Mouse (Mus musculus): Measurements from ENCODE around the gene Hist1h3f. TPM values are rescaled to one million over a fixed set of nuclear protein-coding genes. Genes with fewer than 3 reads are reported as not detected.
"Not testable (repeated sequence)": the region's sequence is repeated elsewhere in the genome, so short reads cannot be mapped to it uniquely, and the experiment has no call there.

Gene Hist1h3f
- polyA plus RNA-seq, 1 experiment from 2014 or later = 0.90 TPM

- WGBS = under 1% methylated on average over 18 of the region's 18 CpGs
- peak; percentile 63 for ATAC-seq (ENCODE audit: insufficient read depth, low FRiP score)
Measured at GRCm38 (mm10) chr13:23575271-23575851, 31.5 kb downstream of the Hist1h3f start, which contains the start of gene Hist1h3d. Hist1h3d (plus strand) TSS chr13:23575763.

GRCm38 (mm10) chr13:23575864-23576313, 32.0 kb downstream of the Hist1h3f start:
- H3K36me3 ChIP-seq (ENCODE audit: control insufficient read depth, insufficient read depth, low read length); ATAC-seq (ENCODE audit: insufficient read depth, low FRiP score); H3K27me3 ChIP-seq (ENCODE audit: control insufficient read depth, insufficient read depth, low read length); H3K9me3 ChIP-seq (replicated peaks; ENCODE audit: control insufficient read depth, low read length): not testable (repeated sequence)
- peak overlapping the region; percentile 64 for H3K9ac ChIP-seq (ENCODE audit: low read length)
- H3K4me3 ChIP-seq (replicated peaks; ENCODE audit: low read length) = peak overlapping the region; percentile 52
- H3K4me2 ChIP-seq (ENCODE audit: low read depth, low read length) = peak overlapping the region; percentile 78
- 0% methylated on average over 8 of the region's 40 CpGs for WGBS
- H3K4me1 ChIP-seq (ENCODE audit: control insufficient read depth, insufficient read depth, low read length) = peaks cover 30% of the 10 kb centered on the region
- H3K27ac ChIP-seq (ENCODE audit: low read length) = peak overlapping the region; percentile 90

More at GRCm38 (mm10) chr13:23575271-23575851, 31.5 kb downstream of the Hist1h3f start, which contains the start of gene Hist1h3d:
- Histone ChIP-seq H3K4me3 (replicated peaks; ENCODE audit: low read length) (peak within 1 kb of the TSS; percentile 52), H3K27me3 (ENCODE audit: control insufficient read depth, insufficient read depth, low read length) (no peaks in the 10 kb centered on the region), H3K9ac (ENCODE audit: low read length) (peak within 1 kb of the TSS; percentile 64), H3K4me1 (ENCODE audit: control insufficient read depth, insufficient read depth, low read length) (peaks cover 28% of the 10 kb centered on the region), H3K27ac (ENCODE audit: low read length) (peak within 1 kb of the TSS; percentile 90), H3K36me3 (ENCODE audit: control insufficient read depth, insufficient read depth, low read length) (no peaks in the 10 kb centered on the region), H3K4me2 (ENCODE audit: low read depth, low read length) (peak within 1 kb of the TSS; percentile 78), H3K9me3 (replicated peaks; ENCODE audit: control insufficient read depth, low read length) (no peaks in the 10 kb centered on the region)

GRCm38 (mm10) chr13:23576351-23576881, 32.6 kb downstream of the Hist1h3f start:
- Histone ChIP-seq H3K4me1 (ENCODE audit: control insufficient read depth, insufficient read depth, low read length) (peaks cover 32% of the 10 kb centered on the region), H3K4me2 (ENCODE audit: low read depth, low read length) (peak overlapping the region; percentile 78), H3K4me3 (replicated peaks; ENCODE audit: low read length) (peak overlapping the region; percentile 52), H3K9ac (ENCODE audit: low read length) (peak overlapping the region; percentile 64), H3K27me3 (ENCODE audit: control insufficient read depth, insufficient read depth, low read length) (no peaks in the 10 kb centered on the region), H3K36me3 (ENCODE audit: control insufficient read depth, insufficient read depth, low read length) (no peaks in the 10 kb centered on the region), H3K27ac (ENCODE audit: low read length) (peak overlapping the region; percentile 90), H3K9me3 (replicated peaks; ENCODE audit: control insufficient read depth, low read length) (no peaks in the 10 kb centered on the region)
- 8% methylated on average over 7 of the region's 7 CpGs for WGBS
- no peak for ATAC-seq (ENCODE audit: insufficient read depth, low FRiP score)

- H3K4me1 ChIP-seq (ENCODE audit: control insufficient read depth, insufficient read depth, low read length) = peaks cover 32% of the 10 kb centered on the region
- H3K9ac ChIP-seq (ENCODE audit: low read length) = peak overlapping the region; percentile 64
- peak overlapping the region; percentile 52 for H3K4me3 ChIP-seq (replicated peaks; ENCODE audit: low read length)
- 24% methylated on average over 6 of the region's 6 CpGs for WGBS
- H3K27ac ChIP-seq (ENCODE audit: low read length) = peak overlapping the region; percentile 90
- ATAC-seq (ENCODE audit: insufficient read depth, low FRiP score) = no peak
- no peaks in the 10 kb centered on the region for H3K9me3 ChIP-seq (replicated peaks; ENCODE audit: control insufficient read depth, low read length)
- no peaks in the 10 kb centered on the region for H3K27me3 ChIP-seq (ENCODE audit: control insufficient read depth, insufficient read depth, low read length)
- H3K36me3 ChIP-seq (ENCODE audit: control insufficient read depth, insufficient read depth, low read length) = no peaks in the 10 kb centered on the region
- H3K4me2 ChIP-seq (ENCODE audit: low read depth, low read length) = peak overlapping the region; percentile 78
Measured at GRCm38 (mm10) chr13:23576906-23577639, 33.2 kb downstream of the Hist1h3f start.

GRCm38 (mm10) chr13:23577835-23578234, 34.0 kb downstream of the Hist1h3f start:
- H3K27ac ChIP-seq (ENCODE audit: low read length) = no peak overlapping the region
- no peaks in the 10 kb centered on the region for H3K9me3 ChIP-seq (replicated peaks; ENCODE audit: control insufficient read depth, low read length)
- peaks cover 33% of the 10 kb centered on the region for H3K4me1 ChIP-seq (ENCODE audit: control insufficient read depth, insufficient read depth, low read length)
- H3K9ac ChIP-seq (ENCODE audit: low read length) = no peak overlapping the region
- no peak overlapping the region for H3K4me2 ChIP-seq (ENCODE audit: low read depth, low read length)
- ATAC-seq (ENCODE audit: insufficient read depth, low FRiP score) = no peak
- H3K36me3 ChIP-seq (ENCODE audit: control insufficient read depth, insufficient read depth, low read length) = no peaks in the 10 kb centered on the region
- 96% methylated on average over 1 of the region's 1 CpGs for WGBS
- no peak overlapping the region for H3K4me3 ChIP-seq (replicated peaks; ENCODE audit: low read length)
- no peaks in the 10 kb centered on the region for H3K27me3 ChIP-seq (ENCODE audit: control insufficient read depth, insufficient read depth, low read length)

- H3K4me2 ChIP-seq (ENCODE audit: low read depth, low read length) = peak within 1 kb of the TSS; percentile 83
- no peaks in the 10 kb centered on the region for H3K9me3 ChIP-seq (replicated peaks; ENCODE audit: control insufficient read depth, low read length)
- peak; percentile 90 for ATAC-seq (ENCODE audit: insufficient read depth, low FRiP score)
- H3K4me1 ChIP-seq (ENCODE audit: control insufficient read depth, insufficient read depth, low read length) = peaks cover 36% of the 10 kb centered on the region
- peak within 1 kb of the TSS; percentile 86 for H3K27ac ChIP-seq (ENCODE audit: low read length)
- H3K4me3 ChIP-seq (replicated peaks; ENCODE audit: low read length) = peak within 1 kb of the TSS; percentile 58
- WGBS = under 1% methylated on average over 43 of the region's 43 CpGs
- peak within 1 kb of the TSS; percentile 70 for H3K9ac ChIP-seq (ENCODE audit: low read length)
- no peaks in the 10 kb centered on the region for H3K27me3 ChIP-seq (ENCODE audit: control insufficient read depth, insufficient read depth, low read length)
- H3K36me3 ChIP-seq (ENCODE audit: control insufficient read depth, insufficient read depth, low read length) = no peaks in the 10 kb centered on the region
Measured at GRCm38 (mm10) chr13:23581408-23582218, 37.8 kb downstream of the Hist1h3f start, which contains the start of gene Hist1h4d. Hist1h4d (plus strand) TSS chr13:23581598.

GRCm38 (mm10) chr13:23582219-23583056, 38.6 kb downstream of the Hist1h3f start:
- H3K27ac ChIP-seq (ENCODE audit: low read length) = peak overlapping the region; percentile 86
- ATAC-seq (ENCODE audit: insufficient read depth, low FRiP score) = no peak
- peak overlapping the region; percentile 70 for H3K9ac ChIP-seq (ENCODE audit: low read length)
- WGBS = 12% methylated on average over 6 of the region's 6 CpGs
- H3K4me2 ChIP-seq (ENCODE audit: low read depth, low read length) = peak overlapping the region; percentile 83
- peaks cover 32% of the 10 kb centered on the region for H3K4me1 ChIP-seq (ENCODE audit: control insufficient read depth, insufficient read depth, low read length)
- H3K4me3 ChIP-seq (replicated peaks; ENCODE audit: low read length) = peak overlapping the region; percentile 58
- no peaks in the 10 kb centered on the region for H3K36me3 ChIP-seq (ENCODE audit: control insufficient read depth, insufficient read depth, low read length)
- no peaks in the 10 kb centered on the region for H3K27me3 ChIP-seq (ENCODE audit: control insufficient read depth, insufficient read depth, low read length)
- no peaks in the 10 kb centered on the region for H3K9me3 ChIP-seq (replicated peaks; ENCODE audit: control insufficient read depth, low read length)

- no peak overlapping the region for H3K4me3 ChIP-seq (replicated peaks; ENCODE audit: low read length)
- H3K4me1 ChIP-seq (ENCODE audit: control insufficient read depth, insufficient read depth, low read length) = peaks cover 32% of the 10 kb centered on the region
- H3K9me3 ChIP-seq (replicated peaks; ENCODE audit: control insufficient read depth, low read length) = no peaks in the 10 kb centered on the region
- no peak overlapping the region for H3K4me2 ChIP-seq (ENCODE audit: low read depth, low read length)
- no peak overlapping the region for H3K9ac ChIP-seq (ENCODE audit: low read length)
- peak overlapping the region; percentile 68 for H3K27ac ChIP-seq (ENCODE audit: low read length)
- no peak for ATAC-seq (ENCODE audit: insufficient read depth, low FRiP score)
- no peaks in the 10 kb centered on the region for H3K36me3 ChIP-seq (ENCODE audit: control insufficient read depth, insufficient read depth, low read length)
- no peaks in the 10 kb centered on the region for H3K27me3 ChIP-seq (ENCODE audit: control insufficient read depth, insufficient read depth, low read length)
Measured at GRCm38 (mm10) chr13:23583387-23584068, 39.7 kb downstream of the Hist1h3f start.
